ENCODE assay signal across 8 mouse cellular contexts in genomic region chr1:131866304-131866999, GRCm38 (mm10). TPM values are rescaled to one million over a fixed set of nuclear protein-coding genes. Genes with fewer than 3 reads are reported as not detected.
DNase-seq lines count a peak whose midpoint lies in the region; ATAC-seq and TF ChIP-seq lines count a peak whose summit lies in the region.

No protein-coding gene starts in this region.

- no peak for DNase-seq in heart, adult 2 months
- DNase-seq in thymus, postnatal 14 days = peak; percentile 13
- no peak for DNase-seq in thymus, postnatal 25 days
- no peak for DNase-seq in liver, embryonic 11.5 days (ENCODE audit: low spot score)
- no peak for DNase-seq in gastrocnemius, postnatal 25 days
- no peak for DNase-seq in layer of hippocampus, adult 11-12 months (ENCODE audit: low spot score)

- 69% methylated on average over 6 of the region's 6 CpGs for WGBS in heart, embryonic 15.5 days
- WGBS in heart, adult 2 months = 64% methylated on average over 6 of the region's 6 CpGs
- 54% methylated on average over 6 of the region's 6 CpGs for WGBS in liver, embryonic 11.5 days
- WGBS in neural tube, embryonic 15.5 days = 84% methylated on average over 6 of the region's 6 CpGs

- H3K79me2 ChIP-seq in heart, adult 2 months (replicated peaks; ENCODE audit: control insufficient read depth, insufficient read depth, low read length) = no peaks in the 10 kb centered on the region

- no peaks in the 10 kb centered on the region for H3K36me3 ChIP-seq in heart, embryonic 15.5 days
- H3K36me3 ChIP-seq in heart, adult 2 months (ENCODE audit: control insufficient read depth, insufficient read depth, low read length) = no peaks in the 10 kb centered on the region
- no peaks in the 10 kb centered on the region for H3K36me3 ChIP-seq in liver, embryonic 11.5 days (ENCODE audit: control insufficient read depth, insufficient read depth, low read length)
- no peaks in the 10 kb centered on the region for H3K36me3 ChIP-seq in neural tube, embryonic 15.5 days

- intact Hi-C loops in heart, adult 2 months (cut with DNase I) = loop anchor here (5.0 kb wide), 1 partner anchor 39 kb away; the partner anchor contains the start of gene Slc41a1

- TF ChIP-seq CTCF in heart, adult 2 months (IDR thresholded peaks at IDR 0.05) = no peak

- peak overlapping the region; percentile 75 for H3K4me3 ChIP-seq in heart, embryonic 15.5 days
- no peak overlapping the region; the same call in 1 of the 2 replicates for H3K4me3 ChIP-seq in heart, adult 2 months
- peak overlapping the region; percentile 66 for H3K4me3 ChIP-seq in liver, embryonic 11.5 days (ENCODE audit: low read depth, low read length)
- H3K4me3 ChIP-seq in neural tube, embryonic 15.5 days (replicated peaks) = no peak overlapping the region

- TF ChIP-seq POLR2A in heart, adult 2 months (IDR thresholded peaks at IDR 0.05; ENCODE audit: insufficient read depth, low read depth, low read length) = no peak

- TF ChIP-seq EP300 in heart, adult 2 months (IDR thresholded peaks at IDR 0.05; ENCODE audit: insufficient read depth, low read depth, low read length) = no peak

- peaks cover 8% of the 10 kb centered on the region for H3K4me1 ChIP-seq in heart, embryonic 15.5 days (replicated peaks)
- H3K4me1 ChIP-seq in heart, adult 2 months (ENCODE audit: control insufficient read depth, insufficient read depth, low read length) = no peaks in the 10 kb centered on the region; the same call in 1 of the 2 replicates
- H3K4me1 ChIP-seq in liver, embryonic 11.5 days (replicated peaks; ENCODE audit: control insufficient read depth, insufficient read depth, low read length) = 0 out of 2 replicates have a peak, but pooled peaks cover 2% of the 10 kb centered on the region
- H3K4me1 ChIP-seq in neural tube, embryonic 15.5 days = peaks cover 10% of the 10 kb centered on the region

- H3K9me3 ChIP-seq in heart, embryonic 15.5 days (replicated peaks) = no peaks in the 10 kb centered on the region
- no peaks in the 10 kb centered on the region for H3K9me3 ChIP-seq in liver, embryonic 11.5 days (ENCODE audit: control insufficient read depth, low read length)
- H3K9me3 ChIP-seq in neural tube, embryonic 15.5 days (replicated peaks) = no peaks in the 10 kb centered on the region

- no peak overlapping the region; the same call in 1 of the 2 replicates for H3K4me2 ChIP-seq in heart, embryonic 15.5 days
- H3K4me2 ChIP-seq in liver, embryonic 11.5 days = peak overlapping the region; percentile 90
- peak overlapping the region; percentile 85 for H3K4me2 ChIP-seq in neural tube, embryonic 15.5 days

- ATAC-seq in heart, embryonic 15.5 days (replicated peaks; ENCODE audit: insufficient number of reproducible peaks, insufficient read depth, low FRiP score, low read depth) = no peak
- peak; percentile 38; the same call in 1 of the 2 replicates for ATAC-seq in liver, embryonic 11.5 days (replicated peaks; ENCODE audit: low FRiP score)
- peak; percentile 29; the same call in 1 of the 2 replicates for ATAC-seq in neural tube, embryonic 15.5 days (ENCODE audit: low FRiP score)

- no peak overlapping the region for H3K9ac ChIP-seq in heart, embryonic 15.5 days
- no peak overlapping the region for H3K9ac ChIP-seq in heart, adult 2 months (ENCODE audit: low read depth, low read length)
- no peak overlapping the region for H3K9ac ChIP-seq in liver, embryonic 11.5 days (ENCODE audit: low read depth, low read length)
- H3K9ac ChIP-seq in neural tube, embryonic 15.5 days (replicated peaks) = no peak overlapping the region

- H3K27me3 ChIP-seq in heart, embryonic 15.5 days = no peaks in the 10 kb centered on the region
- no peaks in the 10 kb centered on the region for H3K27me3 ChIP-seq in heart, adult 2 months (ENCODE audit: control insufficient read depth, insufficient read depth, low read length)
- H3K27me3 ChIP-seq in liver, embryonic 11.5 days (replicated peaks; ENCODE audit: control insufficient read depth, insufficient read depth, low read length) = no peaks in the 10 kb centered on the region
- no peaks in the 10 kb centered on the region; the same call in 1 of the 2 replicates for H3K27me3 ChIP-seq in neural tube, embryonic 15.5 days (replicated peaks)

- no peak overlapping the region for H3K27ac ChIP-seq in heart, embryonic 15.5 days
- no peak overlapping the region for H3K27ac ChIP-seq in heart, adult 2 months
- no peak overlapping the region for H3K27ac ChIP-seq in liver, embryonic 11.5 days (ENCODE audit: low read depth, low read length)
- no peak overlapping the region for H3K27ac ChIP-seq in neural tube, embryonic 15.5 days (replicated peaks)

RNA-seq across cellular contexts. Expression of gene Rab29, which starts 0.6 kb away (rescaled TPM):
- polyA plus RNA-seq in heart, embryonic 15.5 days (2015; fragmentation: Nextera tagmentation; extraction: Ambion mirVana) = 17.3 and 19.3 TPM in 2 replicates
- total RNA-seq in heart, adult 2 months (2021) = 10 to 100 TPM; 11.2 to 11.8 TPM
- polyA plus RNA-seq in heart, adult 2 months (2012; rRNA removed) = 17.4 and 28.6 TPM in 2 replicates
- polyA plus RNA-seq in liver, embryonic 11.5 days (2014; fragmentation: Nextera tagmentation; extraction: Ambion mirVana) = 20.4 and 20.6 TPM in 2 replicates
- 7.2 and 10.5 TPM in 2 replicates for polyA plus RNA-seq in neural tube, embryonic 15.5 days (2015; fragmentation: Nextera tagmentation; extraction: Ambion mirVana)
- 1 to 10 TPM; 6.4 to 7.4 TPM for total RNA-seq in gastrocnemius, postnatal 25 days (2021)

RNA-seq across cellular contexts. Expression of gene Slc41a1, which starts 39.2 kb away (rescaled TPM):
- polyA plus RNA-seq in heart, embryonic 15.5 days (2015; fragmentation: Nextera tagmentation; extraction: Ambion mirVana) = 8.9 and 11.4 TPM in 2 replicates
- total RNA-seq in heart, adult 2 months (2021) = 10 to 100 TPM; 43.4 to 65.9 TPM
- 69.5 and 84.1 TPM in 2 replicates for polyA plus RNA-seq in heart, adult 2 months (2012; rRNA removed)
- polyA plus RNA-seq in liver, embryonic 11.5 days (2014; fragmentation: Nextera tagmentation; extraction: Ambion mirVana) = 5.2 and 5.6 TPM in 2 replicates
- polyA plus RNA-seq in neural tube, embryonic 15.5 days (2015; fragmentation: Nextera tagmentation; extraction: Ambion mirVana) = 15.0 and 16.1 TPM in 2 replicates
- total RNA-seq in gastrocnemius, postnatal 25 days (2021) = 10 to 100 TPM; 53.4 to 53.5 TPM

RNA-seq across cellular contexts. Expression of gene Nucks1, which starts 43.9 kb away (rescaled TPM):
- polyA plus RNA-seq in heart, embryonic 15.5 days (2015; fragmentation: Nextera tagmentation; extraction: Ambion mirVana) = 41.6 and 42.3 TPM in 2 replicates
- 10 to 100 TPM; 59.5 to 64.3 TPM for total RNA-seq in heart, adult 2 months (2021)
- 9.9 and 18.9 TPM in 2 replicates for polyA plus RNA-seq in heart, adult 2 months (2012; rRNA removed)
- polyA plus RNA-seq in liver, embryonic 11.5 days (2014; fragmentation: Nextera tagmentation; extraction: Ambion mirVana) = 52.3 and 53.2 TPM in 2 replicates
- polyA plus RNA-seq in neural tube, embryonic 15.5 days (2015; fragmentation: Nextera tagmentation; extraction: Ambion mirVana) = 44.3 and 52.4 TPM in 2 replicates
- 10 to 100 TPM; 53.8 to 53.9 TPM for total RNA-seq in gastrocnemius, postnatal 25 days (2021)

Comparison
In these comparisons a context has a peak if more than half of its experiments do, and no peak if none do; other contexts are left out.
1. H3K4me3 ChIP-seq: peak in heart, embryonic 15.5 days (single experiment) and liver, embryonic 11.5 days (single experiment); none in heart, adult 2 months (single experiment) and neural tube, embryonic 15.5 days (single experiment).